Mouse (Mus musculus) hindbrain, postnatal 0 days (tissue): ENCODE measurements around the gene Usp54. TPM values are rescaled to one million over a fixed set of nuclear protein-coding genes. Genes with fewer than 3 reads are reported as not detected.

Experiments used
- ATAC-seq: fragments of 200-750 bp; cut with Nextera tagmentation; 2 replicates; pipeline ENCODE4 v1.8.0; 2017; ENCODE audit warnings: mild to moderate bottlenecking, moderate TSS enrichment, moderate library complexity
- DNase-seq: peaks from one replicate; pipeline ENCODE4 v3.0.0-alpha.2; 2015; ENCODE audit warnings: low spot score
- H3K27ac ChIP-seq: fragments of 300-500 bp; sonication (generic); 2 replicates; pipeline ENCODE4 v1.5.1; 2014; ENCODE audit warnings: mild to moderate bottlenecking
- H3K27me3 ChIP-seq: fragments of 300-500 bp; sonication (generic); 2 replicates; pipeline ENCODE4 v1.6.1; 2014; ENCODE audit warnings: low read length, mixed read lengths; ENCODE audit not compliant: insufficient read depth
- H3K36me3 ChIP-seq: fragments of 300-500 bp; sonication (generic); 2 replicates; pipeline ENCODE4 v1.6.1; 2014; ENCODE audit warnings: low read length, mixed read lengths; ENCODE audit not compliant: insufficient read depth
- H3K4me1 ChIP-seq: fragments of 300-500 bp; sonication (generic); 2 replicates; pipeline ENCODE4 v1.6.1; 2014; ENCODE audit warnings: antibody characterized with exemption, low read length, mixed read lengths; ENCODE audit not compliant: insufficient read depth
- H3K4me2 ChIP-seq: fragments of 300-500 bp; sonication (generic); 2 replicates; pipeline ENCODE4 v1.6.1; 2014; ENCODE audit warnings: low read depth, mild to moderate bottlenecking, low read length, moderate library complexity, mixed read lengths
- H3K4me3 ChIP-seq: fragments of 300-500 bp; sonication (generic); 2 replicates; pipeline ENCODE4 v1.5.1; 2014; ENCODE audit warnings: low read length
- H3K9ac ChIP-seq: fragments of 300-500 bp; sonication (generic); replicated peaks from 2 replicates; pipeline ENCODE4 v1.6.1; 2014; ENCODE audit warnings: mild to moderate bottlenecking, low read length, moderate library complexity, mixed read lengths
- H3K9me3 ChIP-seq: fragments of 300-500 bp; sonication (generic); 2 replicates; pipeline ENCODE4 v1.6.1; 2016; ENCODE audit warnings: low read length, mixed read lengths
- CTCF ChIP-seq: IDR thresholded peaks from 2 replicates; pipeline ENCODE4 v1.5.1; 2016; ENCODE audit warnings: antibody characterized with exemption, control low read depth, low read depth
- WGBS: fragments of 180-500 bp; shearing (Covaris S2); extraction: QIAGEN DNeasy Blood & Tissue Kit; methylation state at CpG from one replicate; pipeline ENCODE4 v1.1.7; 2014; 5-methylcytosine and 5-hydroxymethylcytosine counted together
- polyA plus RNA-seq: library from polyadenylated mRNA; unstranded; fragments of >200 nt; fragmentation: Nextera tagmentation; extraction: Ambion mirVana; gene quantifications from 2 replicates; pipeline ENCODE4 v1.2.1, GENCODE M21; 2015
- total RNA-seq: library from RNA; depleted of rRNA; stranded (reverse); fragments of >200 nt; gene quantifications from 2 replicates; pipeline ENCODE4 v1.2.3, GENCODE M21; 2014

The Usp54 gene
- total and polyA plus RNA-seq, 2 experiments from 2014 or later = 5.8 to 27.5 TPM

DNA sequence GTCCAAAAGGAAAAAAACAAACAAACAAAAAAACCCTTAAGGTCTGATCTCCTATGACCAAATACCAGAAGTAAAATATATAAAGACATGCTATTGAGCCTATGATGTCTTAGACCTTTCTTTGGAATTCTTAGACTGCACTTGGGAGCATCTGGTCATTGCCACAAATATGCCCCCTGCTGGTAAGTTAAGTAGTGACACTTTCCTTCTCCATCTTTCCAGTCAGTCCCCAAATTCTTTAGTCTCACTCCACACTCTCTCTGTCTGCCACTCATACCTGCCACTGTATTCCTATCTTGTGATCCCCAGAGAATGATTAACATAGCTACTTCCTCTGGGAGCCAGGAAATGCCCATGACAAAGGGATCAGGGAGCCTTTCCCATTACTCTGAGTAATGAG is 17.5 kb upstream of the Usp54 start:
- no peak overlapping the region for H3K4me3 ChIP-seq
- peaks cover 13% of the 10 kb centered on the region; the same call in 1 of the 2 replicates for H3K4me1 ChIP-seq
- ATAC-seq (no peak), DNase-seq (peak; percentile 72)
- TF ChIP-seq CTCF = peak; percentile 77
- H3K36me3 ChIP-seq = no peaks in the 10 kb centered on the region
- no peak overlapping the region for H3K27ac ChIP-seq
- no peak overlapping the region for H3K9ac ChIP-seq
- H3K9me3 ChIP-seq = no peaks in the 10 kb centered on the region
- no peak overlapping the region for H3K4me2 ChIP-seq
- no peaks in the 10 kb centered on the region for H3K27me3 ChIP-seq

DNA sequence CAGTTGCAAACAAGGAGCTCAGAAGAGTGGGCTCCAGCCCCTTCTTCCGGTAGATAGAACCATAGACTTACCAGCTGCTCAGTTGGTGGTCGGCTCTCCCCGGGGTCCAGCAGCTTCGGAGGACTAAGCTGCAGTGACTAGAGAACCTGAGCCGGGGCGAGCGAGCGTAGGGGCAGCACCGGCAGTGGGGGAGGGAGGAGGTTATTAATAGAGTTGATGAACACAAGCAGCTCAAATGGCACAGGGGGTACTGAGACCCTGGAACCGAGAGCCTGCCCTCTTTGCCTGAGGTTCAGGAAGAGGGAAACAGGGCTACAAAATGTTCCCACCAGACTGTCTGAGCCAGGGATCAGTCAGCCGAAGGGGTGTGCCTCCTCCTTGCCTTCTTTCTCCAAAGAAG is 15.5 kb upstream of the Usp54 start, which contains the start of gene Myoz1:
Gene Myoz1 (minus strand): TSS at position 180 of the 400 bp plus-strand sequence.
- H3K27ac ChIP-seq = no peak within 1 kb of the TSS
- DNase-seq = no peak
- TF ChIP-seq CTCF = no peak
- no peak for ATAC-seq
- H3K4me1 ChIP-seq = peaks cover under 1% of the 10 kb centered on the region; the same call in 1 of the 2 replicates
- WGBS = 57% methylated on average over 11 of the region's 11 CpGs
- H3K9me3 ChIP-seq = no peaks in the 10 kb centered on the region
- H3K36me3 ChIP-seq = no peaks in the 10 kb centered on the region
- H3K9ac ChIP-seq = no peak within 1 kb of the TSS
- H3K27me3 ChIP-seq = no peaks in the 10 kb centered on the region
- no peak within 1 kb of the TSS for H3K4me3 ChIP-seq
- H3K4me2 ChIP-seq = no peak within 1 kb of the TSS

DNA sequence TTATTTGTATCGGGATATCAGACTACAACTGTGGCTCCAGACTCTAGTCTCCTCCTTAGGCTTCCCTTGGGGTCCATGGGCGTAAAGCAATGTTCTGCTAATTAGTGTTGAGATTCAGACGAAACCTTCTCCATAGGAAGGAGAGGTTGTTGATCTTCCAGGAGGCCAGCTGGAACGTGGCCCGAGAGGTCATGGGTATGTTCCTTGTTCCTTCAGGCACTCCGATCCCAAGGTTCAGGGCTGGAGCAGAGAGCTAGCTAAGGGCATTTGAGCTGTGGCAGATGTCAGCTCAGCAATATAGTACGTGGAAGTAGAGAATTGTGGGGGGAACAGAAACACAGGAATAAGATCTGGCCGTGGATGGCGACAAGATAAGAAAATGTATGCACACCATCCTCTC is 14.9 kb upstream of the Usp54 start:
- Histone ChIP-seq H3K27ac (no peak overlapping the region), H3K4me2 (no peak overlapping the region), H3K36me3 (no peaks in the 10 kb centered on the region), H3K4me1 (no peaks in the 10 kb centered on the region; the same call in 1 of the 2 replicates), H3K27me3 (no peaks in the 10 kb centered on the region), H3K9ac (no peak overlapping the region), H3K4me3 (no peak overlapping the region), H3K9me3 (no peaks in the 10 kb centered on the region)
- DNase-seq (no peak), ATAC-seq (no peak)
- TF ChIP-seq CTCF = no peak
- WGBS = 79% methylated on average over 9 of the region's 9 CpGs

DNA sequence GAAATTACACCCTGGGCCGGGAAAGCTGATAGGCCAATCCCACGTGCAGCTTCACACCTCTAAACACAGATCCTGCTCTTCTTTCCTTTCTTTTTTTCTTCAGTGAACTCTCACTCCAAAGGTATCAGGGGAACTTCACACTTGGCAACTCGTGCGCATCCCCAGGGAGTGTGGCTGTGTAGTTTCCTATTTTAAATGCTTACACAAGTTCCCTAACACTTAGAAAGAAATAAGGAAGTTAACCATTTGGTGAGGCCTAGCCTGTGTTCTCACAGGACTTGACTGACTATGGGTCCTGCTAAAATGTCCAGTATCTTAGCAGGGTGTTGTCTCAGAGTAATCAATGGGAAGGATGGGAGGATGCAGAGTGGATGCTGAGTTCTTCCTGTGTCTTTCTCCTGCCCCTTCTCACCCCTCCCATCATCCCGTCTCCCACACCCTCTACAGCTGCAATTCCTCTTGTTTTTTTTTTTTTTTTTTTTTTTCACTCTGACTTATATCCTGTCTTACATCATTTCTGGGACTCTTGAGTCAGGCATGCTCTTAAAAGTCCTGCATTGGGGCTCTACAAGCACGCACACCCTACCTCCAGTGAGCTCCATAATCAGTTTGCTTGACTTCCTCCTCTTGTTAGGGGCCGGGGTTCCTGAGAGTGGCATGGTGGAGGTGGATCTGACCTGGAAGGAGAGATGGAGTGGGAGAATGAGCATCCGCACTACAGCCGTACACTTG is 14.0 kb upstream of the Usp54 start:
- no peaks in the 10 kb centered on the region for H3K9me3 ChIP-seq
- WGBS = 80% methylated on average over 9 of the region's 9 CpGs
- no peaks in the 10 kb centered on the region for H3K4me1 ChIP-seq
- H3K36me3 ChIP-seq = no peaks in the 10 kb centered on the region
- no peak overlapping the region for H3K4me2 ChIP-seq
- no peak for DNase-seq
- ATAC-seq = no peak
- H3K27me3 ChIP-seq = no peaks in the 10 kb centered on the region
- H3K27ac ChIP-seq = no peak overlapping the region
- no peak overlapping the region for H3K9ac ChIP-seq
- H3K4me3 ChIP-seq = no peak overlapping the region
- TF ChIP-seq CTCF = no peak

DNA sequence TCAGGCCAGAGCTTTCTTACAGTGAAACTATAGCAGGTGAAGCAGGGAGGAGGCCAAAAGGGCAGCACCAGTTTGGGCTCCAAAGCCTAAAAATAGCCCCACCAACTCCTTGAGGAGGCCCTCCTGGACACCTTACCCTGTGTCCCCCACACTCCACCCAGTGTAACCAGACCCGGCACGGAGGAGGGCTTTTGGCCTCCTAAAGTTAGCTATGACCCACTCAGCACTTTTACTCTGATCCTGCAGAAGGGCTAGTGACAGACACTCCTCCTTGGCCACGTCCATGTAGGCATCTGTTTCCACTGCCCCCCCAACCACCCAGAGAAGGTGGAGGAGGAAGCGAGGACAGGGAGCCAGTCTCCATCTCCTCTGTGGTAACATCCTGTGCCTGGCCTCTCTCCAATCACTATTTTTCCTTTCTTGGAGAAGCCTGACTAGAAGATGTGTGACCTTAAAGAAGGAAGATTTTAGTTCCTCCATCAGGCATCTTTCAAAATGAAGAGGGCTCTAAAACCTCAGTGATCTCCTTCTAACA is 10.9 kb upstream of the Usp54 start:
- 73% methylated on average over 4 of the region's 4 CpGs for WGBS
- no peaks in the 10 kb centered on the region for H3K9me3 ChIP-seq
- no peak overlapping the region for H3K4me2 ChIP-seq
- H3K4me1 ChIP-seq = no peaks in the 10 kb centered on the region
- H3K36me3 ChIP-seq = no peaks in the 10 kb centered on the region
- H3K4me3 ChIP-seq = no peak overlapping the region
- no peak for DNase-seq
- H3K9ac ChIP-seq = no peak overlapping the region
- no peak for ATAC-seq
- no peak for TF ChIP-seq CTCF
- no peaks in the 10 kb centered on the region for H3K27me3 ChIP-seq
- H3K27ac ChIP-seq = no peak overlapping the region

DNA sequence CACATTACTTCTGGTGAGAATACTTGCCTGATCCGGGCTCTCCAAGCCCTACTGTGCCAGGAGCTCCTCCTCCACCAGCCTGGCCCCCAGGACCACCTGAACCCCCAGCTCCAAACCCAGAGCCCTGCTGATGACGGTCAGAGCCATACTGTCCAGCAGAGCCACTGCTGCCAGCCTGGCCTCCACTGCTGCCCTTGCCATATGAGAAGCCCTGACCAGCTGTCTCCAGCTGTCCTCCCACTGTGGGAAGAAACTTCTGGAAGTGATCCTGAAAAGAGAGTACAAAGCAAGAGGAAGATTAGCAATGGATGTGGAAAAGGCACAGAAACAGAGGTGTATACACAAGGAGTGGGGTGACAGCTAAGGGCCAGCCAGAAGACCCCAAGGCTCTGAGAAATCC is 10.1 kb upstream of the Usp54 start:
- peak; percentile 27; the same call in 1 of the 2 replicates for ATAC-seq
- Histone ChIP-seq H3K36me3 (no peaks in the 10 kb centered on the region), H3K9me3 (no peaks in the 10 kb centered on the region), H3K4me2 (no peak overlapping the region), H3K27ac (no peak overlapping the region), H3K9ac (no peak overlapping the region), H3K27me3 (no peaks in the 10 kb centered on the region), H3K4me1 (no peaks in the 10 kb centered on the region), H3K4me3 (no peak overlapping the region)
- no peak for TF ChIP-seq CTCF
- DNase-seq = no peak
- 74% methylated on average over 2 of the region's 2 CpGs for WGBS

DNA sequence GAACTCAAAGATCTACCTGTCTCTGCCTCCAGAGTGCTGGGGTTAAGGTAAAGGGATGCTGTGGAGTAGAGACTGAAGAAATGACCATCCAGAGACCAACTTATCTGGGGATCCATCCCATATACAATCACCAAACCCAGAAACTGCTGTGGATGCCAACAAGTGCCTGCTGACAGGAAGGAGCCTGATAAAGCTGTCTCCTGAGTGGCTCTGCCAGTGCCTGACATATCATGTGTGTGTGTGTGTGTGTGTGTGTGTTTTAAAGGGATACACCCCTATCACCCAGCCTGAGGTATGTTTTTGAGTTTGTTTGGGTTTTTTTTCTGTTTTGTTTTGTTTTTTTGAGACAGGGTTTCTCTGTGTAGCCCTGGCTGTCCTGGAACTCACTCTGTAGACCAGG is 5.5 kb upstream of the Usp54 start:
- no peak for TF ChIP-seq CTCF
- ATAC-seq = no peak
- H3K36me3 ChIP-seq = no peaks in the 10 kb centered on the region
- H3K9me3 ChIP-seq = no peaks in the 10 kb centered on the region
- H3K27me3 ChIP-seq = no peaks in the 10 kb centered on the region
- no peak overlapping the region for H3K4me3 ChIP-seq
- H3K9ac ChIP-seq = no peak overlapping the region
- no peaks in the 10 kb centered on the region for H3K4me1 ChIP-seq
- H3K4me2 ChIP-seq = no peak overlapping the region
- H3K27ac ChIP-seq = no peak overlapping the region
- DNase-seq = no peak
